Mouse (Mus musculus) CH12.LX (cell line): ENCODE data around the gene Cd177. TPM values are rescaled to one million over a fixed set of nuclear protein-coding genes. Genes with fewer than 3 reads are reported as not detected.

Source experiments
- DNase-seq: peaks from one replicate; pipeline ENCODE4 v3.0.0-alpha.2; 2013; ENCODE audit errors: extremely low read depth
- H3K27ac ChIP-seq: 2 replicates; pipeline ENCODE4 v1.5.1; 2012; ENCODE audit warnings: low read depth, mild to moderate bottlenecking, control low read depth, moderate library complexity; ENCODE audit not compliant: insufficient read depth
- H3K27me3 ChIP-seq: replicated peaks from 2 replicates; pipeline ENCODE3; 2012; ENCODE audit warnings: inconsistent platforms
- H3K36me3 ChIP-seq, 2 experiments: replicated peaks in 1 of 2; 2 replicates each; pipeline versions ENCODE3 to v1.6.1; 2012; ENCODE audit warnings: inconsistent platforms in 1 of 2, low read length in 1 of 2, mild to moderate bottlenecking in 1 of 2, mixed read lengths in 1 of 2, moderate library complexity in 1 of 2; ENCODE audit not compliant: control insufficient read depth in 1 of 2, insufficient read depth in 1 of 2
- H3K4me1 ChIP-seq, 2 experiments: 2 replicates each; pipeline ENCODE4 v1.6.1; 2012; ENCODE audit warnings: inconsistent platforms in 1 of 2, moderate library complexity in 1 of 2; ENCODE audit not compliant: insufficient read depth in 2 of 2, control insufficient read depth in 1 of 2
- H3K4me2 ChIP-seq: 2 replicates; pipeline ENCODE4 v1.6.1; 2012; ENCODE audit warnings: low read depth, mild to moderate bottlenecking, control low read depth; ENCODE audit not compliant: poor library complexity, insufficient read depth, severe bottlenecking
- H3K4me3 ChIP-seq, 3 experiments: fragments of 150-350 bp in 1 of 3; sonication (generic) in 1 of 3; replicated peaks in 1 of 3; 2 replicates each; pipeline versions ENCODE3 to v1.5.1; 2011 to 2012; ENCODE audit warnings: low read depth in 2 of 3, low read length in 2 of 3, mild to moderate bottlenecking in 2 of 3, moderate library complexity in 2 of 3, control low read depth in 1 of 3, improper control_type of control experiment in 1 of 3, inconsistent platforms in 1 of 3, mixed read lengths in 1 of 3; ENCODE audit not compliant: poor library complexity in 1 of 3
- H3K79me2 ChIP-seq: replicated peaks from 2 replicates; pipeline ENCODE4 v1.6.1; 2012; ENCODE audit warnings: mild to moderate bottlenecking, moderate library complexity; ENCODE audit not compliant: control insufficient read depth, poor library complexity, insufficient read depth, severe bottlenecking; ENCODE audit errors: extremely low read depth
- H3K9ac ChIP-seq: 2 replicates; pipeline ENCODE4 v1.6.1; 2012; ENCODE audit warnings: low read depth, mild to moderate bottlenecking, control low read depth, moderate library complexity; ENCODE audit not compliant: insufficient read depth
- H3K9me3 ChIP-seq: replicated peaks from 2 replicates; pipeline ENCODE3; 2012; ENCODE audit warnings: low read length, inconsistent platforms, mixed read lengths
- BHLHE40 ChIP-seq: IDR thresholded peaks from 2 replicates; pipeline ENCODE4 v1.6.1; 2011; ENCODE audit warnings: mild to moderate bottlenecking, low read depth, low read length, improper control_type of control experiment
- CHD1 ChIP-seq: IDR thresholded peaks from 2 replicates; pipeline ENCODE4 v1.6.1; 2012; ENCODE audit warnings: low read depth, low read length, improper control_type of control experiment, inconsistent platforms
- CHD2 ChIP-seq: IDR thresholded peaks from 2 replicates; pipeline ENCODE4 v1.6.1; 2011; ENCODE audit warnings: low read length, improper control_type of control experiment
- EP300 ChIP-seq: IDR thresholded peaks from 2 replicates; pipeline ENCODE4 v1.6.1; 2011; ENCODE audit warnings: low read length, improper control_type of control experiment
- IRF4 ChIP-seq: IDR thresholded peaks from 2 replicates; pipeline ENCODE4 v1.6.1; 2014; ENCODE audit warnings: low read depth, mild to moderate bottlenecking, inconsistent platforms, low read length, improper control_type of control experiment
- JUN ChIP-seq: IDR thresholded peaks from 2 replicates; pipeline ENCODE4 v1.6.1; 2011; ENCODE audit warnings: low read depth, mild to moderate bottlenecking, low read length, improper control_type of control experiment, moderate library complexity; ENCODE audit not compliant: insufficient read depth
- JUND ChIP-seq: conservative IDR thresholded peaks from 2 replicates; pipeline ENCODE4 v1.6.1; 2011; ENCODE audit warnings: low read depth, low read length, improper control_type of control experiment
- MEF2A ChIP-seq: IDR thresholded peaks from 2 replicates; pipeline ENCODE4 v1.6.1; 2014; ENCODE audit warnings: low read depth, mild to moderate bottlenecking, inconsistent platforms, low read length, improper control_type of control experiment, borderline replicate concordance
- MXI1 ChIP-seq: IDR thresholded peaks from 2 replicates; pipeline ENCODE4 v1.6.1; 2011; ENCODE audit warnings: mild to moderate bottlenecking, low read depth, low read length, improper control_type of control experiment
- POLR2A ChIP-seq: IDR thresholded peaks from 2 replicates; pipeline ENCODE4 v1.6.1; 2011; ENCODE audit warnings: low read depth, mild to moderate bottlenecking, improper control_type of control experiment, low read length
- POLR2AphosphoS2 ChIP-seq: IDR thresholded peaks from 2 replicates; pipeline ENCODE4 v1.6.1; 2011; ENCODE audit warnings: low read depth, low read length, improper control_type of control experiment
- RAD21 ChIP-seq: IDR thresholded peaks from 2 replicates; pipeline ENCODE4 v1.6.1; 2011; ENCODE audit warnings: low read depth, mild to moderate bottlenecking, low read length, improper control_type of control experiment, moderate library complexity
- TCF12 ChIP-seq: IDR thresholded peaks from 2 replicates; pipeline ENCODE4 v1.6.1; 2014; ENCODE audit warnings: low read depth, mild to moderate bottlenecking, inconsistent platforms, low read length, improper control_type of control experiment
- UBTF ChIP-seq: IDR thresholded peaks from 2 replicates; pipeline ENCODE4 v1.6.1; 2012; ENCODE audit warnings: low read depth, mild to moderate bottlenecking, inconsistent platforms, low read length, improper control_type of control experiment, moderate library complexity
- ZC3H11A ChIP-seq: IDR thresholded peaks from 2 replicates; pipeline ENCODE4 v1.6.1; 2012; ENCODE audit warnings: low read depth, mild to moderate bottlenecking, inconsistent platforms, low read length, improper control_type of control experiment
- ZKSCAN1 ChIP-seq: IDR thresholded peaks from 2 replicates; pipeline ENCODE4 v1.6.1; 2012; ENCODE audit warnings: low read depth, inconsistent platforms, low read length, improper control_type of control experiment, borderline replicate concordance
- ZMIZ1 ChIP-seq: IDR thresholded peaks from 2 replicates; pipeline ENCODE4 v1.6.1; 2012; ENCODE audit warnings: low read depth, mild to moderate bottlenecking, inconsistent platforms, low read length, improper control_type of control experiment
- dilution Hi-C: fragments of 300-500 bp; cut with MboI; formaldehyde crosslinking; loops from 2 replicates; pipeline ENCODE4 v1.14.3; 2020; ENCODE audit warnings: low sequenced_read_pairs; ENCODE audit not compliant: extremely low pct_unique_long_range_greater_than_20kb, extremely low pct_ligation_motif_present
- in situ Hi-C: fragments of 300-500 bp; cut with MboI; formaldehyde crosslinking; loops from 3 replicates; pipeline ENCODE4 v1.14.3; 2019; ENCODE audit warnings: low sequenced_read_pairs, low pct_ligation_motif_present, low pct_unique_long_range_greater_than_20kb, mixed read lengths
- polyA plus RNA-seq: library from polyadenylated mRNA; unstranded; fragments of >175 nt; gene quantifications from 2 replicates; pipeline ENCODE4 v1.2.1, GENCODE M21; 2012; ENCODE audit warnings: low read depth; ENCODE audit not compliant: insufficient read length
- total RNA-seq, 2 experiments: library from RNA; depleted of rRNA; stranded (reverse); fragments of 300-350 nt in 1 of 2; fragments of >200 nt in 1 of 2; gene quantifications; 2 replicates each; pipeline ENCODE4 v1.2.3; 2012 to 2014

The Cd177 gene
- total and polyA plus RNA-seq, 3 experiments, result not detected

- Histone ChIP-seq H3K36me3 (no peaks in the 10 kb centered on the region), H3K4me2 (no peak overlapping the region), H3K27me3 (peaks cover 77% of the 10 kb centered on the region), H3K4me3 (no peak overlapping the region), H3K9ac (no peak overlapping the region), H3K27ac (no peak overlapping the region), H3K9me3 (no peaks in the 10 kb centered on the region), H3K4me1 (no peaks in the 10 kb centered on the region), H3K79me2 (no peaks in the 10 kb centered on the region)
- dilution Hi-C loops (no loop called here), in situ Hi-C loops (no loop called here)
- no peak for DNase-seq
- TF ChIP-seq ZC3H11A, result no peak
- no peak for TF ChIP-seq JUND
- TF ChIP-seq POLR2A, result no peak
- TF ChIP-seq JUN, result no peak
- TF ChIP-seq ZKSCAN1, result no peak
- no peak for TF ChIP-seq CHD1
- no peak for TF ChIP-seq POLR2AphosphoS2
- no peak for TF ChIP-seq ZMIZ1
- no peak for TF ChIP-seq TCF12
- no peak for TF ChIP-seq IRF4
- TF ChIP-seq BHLHE40, result no peak
- no peak for TF ChIP-seq MEF2A
Observed at GRCm38 (mm10) chr7:24751610-24752009, 8.5 kb downstream of the Cd177 start.

GRCm38 (mm10) chr7:24750695-24751094 lies 9.4 kb downstream of the Cd177 start:
- peaks cover 80% of the 10 kb centered on the region for H3K27me3 ChIP-seq
- H3K9ac ChIP-seq, result no peak overlapping the region
- H3K27ac ChIP-seq, result no peak overlapping the region
- dilution Hi-C loops, result no loop called here
- no peaks in the 10 kb centered on the region for H3K79me2 ChIP-seq
- in situ Hi-C loops, result no loop called here
- TF ChIP-seq UBTF, result no peak
- TF ChIP-seq EP300, result no peak
- TF ChIP-seq ZKSCAN1, result no peak
- no peak for TF ChIP-seq JUN
- no peak for TF ChIP-seq CHD2
- TF ChIP-seq RAD21, result no peak
- no peak for TF ChIP-seq MXI1
- no peak for TF ChIP-seq POLR2AphosphoS2
- TF ChIP-seq, all 38 proteins: peak for 0
- Histone ChIP-seq H3K9me3 (no peaks in the 10 kb centered on the region), H3K36me3 (no peaks in the 10 kb centered on the region), H3K4me1 (no peaks in the 10 kb centered on the region), H3K4me2 (no peak overlapping the region), H3K4me3 (no peak overlapping the region)
- DNase-seq, result no peak
